Mouse (Mus musculus) activated CD4-positive, CD25-positive, alpha-beta regulatory T cell, adult 4 months (primary cell): ENCODE results near the gene Nfam1. TPM values are rescaled to one million over a fixed set of nuclear protein-coding genes. Genes with fewer than 3 reads are reported as not detected.
A peak's percentile ranks its signal among the peaks of the same experiment; 100 is the strongest.

Source experiments
- ATAC-seq: one replicate; pipeline ENCODE4 v1.8.0; 2017
- polyA plus RNA-seq, 2 experiments: library from polyadenylated mRNA; unstranded; fragments of 100-300 nt; shearing (Covaris generic); gene quantifications; one replicate each; pipeline ENCODE4 v1.2.1; 2017

Nfam1 gene
- polyA plus RNA-seq, 2 experiments from 2014 or later: 0.04 to 0.97 TPM

GRCm38 (mm10) chr15:82992079-82992783 lies 40.9 kb downstream of the Nfam1 start:
- ATAC-seq: no peak

- ATAC-seq: no peak
Measured at GRCm38 (mm10) chr15:82989190-82989704, 43.9 kb downstream of the Nfam1 start.

GRCm38 (mm10) chr15:82987732-82988112 lies 45.4 kb downstream of the Nfam1 start, which contains the start of gene Tcf20:
Gene Tcf20 (minus strand): TSS chr15:82987872.
- peak; percentile 97 for ATAC-seq

- peak; percentile 49 for ATAC-seq
Measured at GRCm38 (mm10) chr15:82987014-82987731, 45.9 kb downstream of the Nfam1 start.

GRCm38 (mm10) chr15:82984574-82984973 lies 48.5 kb downstream of the Nfam1 start:
- no peak for ATAC-seq

- ATAC-seq: no peak
Measured at GRCm38 (mm10) chr15:82984097-82984496, 49.0 kb downstream of the Nfam1 start.

- no peak for ATAC-seq
Measured at GRCm38 (mm10) chr15:82983416-82984026, 49.6 kb downstream of the Nfam1 start.

- ATAC-seq: no peak
Measured at GRCm38 (mm10) chr15:82982724-82983415, 50.2 kb downstream of the Nfam1 start.

GRCm38 (mm10) chr15:82981676-82982520 lies 51.2 kb downstream of the Nfam1 start:
- ATAC-seq: no peak

- ATAC-seq: no peak
Measured at GRCm38 (mm10) chr15:82979531-82979930, 53.6 kb downstream of the Nfam1 start.

GRCm38 (mm10) chr15:82974471-82974870 lies 58.6 kb downstream of the Nfam1 start:
- ATAC-seq: no peak

GRCm38 (mm10) chr15:82969206-82969721 lies 63.8 kb downstream of the Nfam1 start:
- no peak for ATAC-seq

- ATAC-seq: no peak
Measured at GRCm38 (mm10) chr15:82968449-82968848, 64.7 kb downstream of the Nfam1 start.

- ATAC-seq: no peak
Measured at GRCm38 (mm10) chr15:82967947-82968346, 65.2 kb downstream of the Nfam1 start.

- ATAC-seq: no peak
Measured at GRCm38 (mm10) chr15:82964266-82964825, 68.8 kb downstream of the Nfam1 start.

GRCm38 (mm10) chr15:82963556-82964156 lies 69.5 kb downstream of the Nfam1 start:
- ATAC-seq: no peak

- ATAC-seq: no peak
Measured at GRCm38 (mm10) chr15:82963090-82963489, 70.0 kb downstream of the Nfam1 start.

GRCm38 (mm10) chr15:82962536-82962935 lies 70.6 kb downstream of the Nfam1 start:
- no peak for ATAC-seq

- no peak for ATAC-seq
Measured at GRCm38 (mm10) chr15:82960786-82961561, 72.1 kb downstream of the Nfam1 start.

GRCm38 (mm10) chr15:82959151-82959550 lies 74.0 kb downstream of the Nfam1 start:
- no peak for ATAC-seq
